23 mouse cellular contexts compared by ENCODE assay signal in genomic region chr9:69292776-69293687, GRCm38 (mm10).
A peak's percentile ranks its signal among the peaks of the same experiment; 100 is the strongest.
DNase-seq lines count a peak whose midpoint lies in the region; ATAC-seq and TF ChIP-seq lines count a peak whose summit lies in the region.
"Had no signal": no experiment of that assay in that cellular context is flagged by ENCODE, and none has a peak within 500 bp of the region (broad histone marks: within the 10 kb centered on the region; RNA-seq: fewer than 3 reads in every experiment).

No protein-coding gene starts in this region.

- no peak for TF ChIP-seq POLR2A in heart, adult 2 months (IDR thresholded peaks at IDR 0.05; ENCODE audit: insufficient read depth, low read depth, low read length)

- no peak overlapping the region for H3K27ac ChIP-seq in heart, adult 2 months
- H3K27ac ChIP-seq in liver, postnatal 0 days (ENCODE audit: low read depth) = peak overlapping the region; percentile 5; the same call in 1 of the 2 replicates
- H3K27ac ChIP-seq in liver, embryonic 12.5 days = no peak overlapping the region
- H3K27ac ChIP-seq: kidney, postnatal 0 days; layer of hippocampus, adult 2 months; liver, embryonic 13.5 days; lung, embryonic 15.5 days had no signal

- H3K79me2 ChIP-seq in heart, adult 2 months (replicated peaks; ENCODE audit: control insufficient read depth, insufficient read depth, low read length) = peaks cover 2% of the 10 kb centered on the region

- peaks cover 2% of the 10 kb centered on the region for H3K36me3 ChIP-seq in heart, adult 2 months (ENCODE audit: control insufficient read depth, insufficient read depth, low read length)
- H3K36me3 ChIP-seq in liver, postnatal 0 days (replicated peaks; ENCODE audit: insufficient read depth, low read length) = no peaks in the 10 kb centered on the region
- no peaks in the 10 kb centered on the region for H3K36me3 ChIP-seq in liver, embryonic 12.5 days
- H3K36me3 ChIP-seq: liver, embryonic 13.5 days; lung, embryonic 15.5 days had no signal

- no peak for ATAC-seq in liver, postnatal 0 days
- no peak for ATAC-seq in liver, embryonic 12.5 days
- ATAC-seq in erythroblast, adult 5-6 weeks (replicated peaks; ENCODE audit: low FRiP score, poor library complexity, severe bottlenecking) = no peak
- ATAC-seq: forebrain, postnatal 0 days; intestine, postnatal 0 days had no signal

- no peak for TF ChIP-seq CTCF in heart, adult 2 months (IDR thresholded peaks at IDR 0.05)
- no peak for TF ChIP-seq CTCF in liver, postnatal 0 days (IDR thresholded peaks at IDR 0.05; ENCODE audit: low read depth)

- intact Hi-C loops in heart, adult 2 months (cut with DNase I) = loop anchor here (5.0 to 10.0 kb wide), 3 partner anchors 166 to 1278 kb away; no protein-coding TSS in a partner anchor

- WGBS in heart, adult 2 months = 88% methylated on average over 12 of the region's 12 CpGs
- WGBS in liver, postnatal 0 days (ENCODE audit: insufficient replicate concordance) = 76% methylated on average over 12 of the region's 12 CpGs
- 72% methylated on average over 12 of the region's 12 CpGs for WGBS in liver, embryonic 12.5 days (ENCODE audit: insufficient replicate concordance)

- no peak for TF ChIP-seq EP300 in heart, adult 2 months (IDR thresholded peaks at IDR 0.05; ENCODE audit: insufficient read depth, low read depth, low read length)
- no peak for TF ChIP-seq EP300 in liver, postnatal 0 days (IDR thresholded peaks at IDR 0.05; ENCODE audit: low read depth)

- peak overlapping the region; percentile 22 for H3K4me2 ChIP-seq in liver, postnatal 0 days (ENCODE audit: low read depth, low read length)
- H3K4me2 ChIP-seq in liver, embryonic 12.5 days = no peak overlapping the region
- H3K4me2 ChIP-seq: liver, embryonic 13.5 days; lung, embryonic 15.5 days had no signal

- H3K9ac ChIP-seq in heart, adult 2 months (ENCODE audit: low read depth, low read length) = no peak overlapping the region
- H3K9ac ChIP-seq in liver, postnatal 0 days (replicated peaks) = no peak overlapping the region
- H3K9ac ChIP-seq in liver, embryonic 12.5 days = no peak overlapping the region
- H3K9ac ChIP-seq: forebrain, postnatal 0 days; liver, embryonic 13.5 days; lung, embryonic 15.5 days had no signal

- peak; percentile 83 for DNase-seq in heart, adult 11 months
- no peak for DNase-seq in heart, adult 2 months
- no peak for DNase-seq in liver, postnatal 0 days
- DNase-seq in induced T-regulatory cell, adult 2 months (ENCODE audit: low read depth) = peak; percentile 36
- no peak for DNase-seq in cerebellum, adult 9-11 months
- DNase-seq: adrenal gland, postnatal 25 days; cerebellum, adult 11 months; cerebellum, postnatal 14 days; forebrain, postnatal 0 days; heart, postnatal 36 days; left cerebral cortex, postnatal 4 days; liver, embryonic 13.5 days; lung, postnatal 4 days; right cerebral cortex, postnatal 25 days; thymus, postnatal 4 days had no signal

- peaks cover 3% of the 10 kb centered on the region for H3K4me1 ChIP-seq in heart, adult 2 months (ENCODE audit: control insufficient read depth, insufficient read depth, low read length)
- H3K4me1 ChIP-seq in liver, postnatal 0 days (ENCODE audit: insufficient read depth) = peaks cover 10% of the 10 kb centered on the region; the same call in 1 of the 2 replicates
- peaks cover 6% of the 10 kb centered on the region for H3K4me1 ChIP-seq in liver, embryonic 12.5 days

- no peak overlapping the region for H3K4me3 ChIP-seq in heart, adult 2 months
- H3K4me3 ChIP-seq in liver, postnatal 0 days (ENCODE audit: low read depth, low read length) = no peak overlapping the region
- no peak overlapping the region for H3K4me3 ChIP-seq in liver, embryonic 12.5 days
- H3K4me3 ChIP-seq: erythroblast, embryonic 14.5 days; layer of hippocampus, adult 2 months; liver, embryonic 13.5 days; lung, embryonic 15.5 days had no signal

- no peaks in the 10 kb centered on the region for H3K9me3 ChIP-seq in liver, postnatal 0 days (ENCODE audit: low read length)
- no peaks in the 10 kb centered on the region for H3K9me3 ChIP-seq in liver, embryonic 12.5 days (replicated peaks)
- H3K9me3 ChIP-seq: liver, embryonic 13.5 days; lung, embryonic 15.5 days had no signal

- no peaks in the 10 kb centered on the region for H3K27me3 ChIP-seq in heart, adult 2 months (ENCODE audit: control insufficient read depth, insufficient read depth, low read length)
- H3K27me3 ChIP-seq in liver, postnatal 0 days (ENCODE audit: insufficient read depth, low read length) = peaks cover 22% of the 10 kb centered on the region
- H3K27me3 ChIP-seq in liver, embryonic 12.5 days (replicated peaks) = peaks cover 62% of the 10 kb centered on the region
- H3K27me3 ChIP-seq: CH12.LX had no signal

Comparison
In these comparisons a context has a peak if more than half of its experiments do, and no peak if none do; other contexts are left out.
1. DNase-seq: peak in heart, adult 11 months (single experiment) and induced T-regulatory cell, adult 2 months (single experiment); none in heart, adult 2 months (0 of 2), liver, postnatal 0 days (single experiment) and cerebellum, adult 9-11 months (single experiment).